In the genomic region with DNA sequence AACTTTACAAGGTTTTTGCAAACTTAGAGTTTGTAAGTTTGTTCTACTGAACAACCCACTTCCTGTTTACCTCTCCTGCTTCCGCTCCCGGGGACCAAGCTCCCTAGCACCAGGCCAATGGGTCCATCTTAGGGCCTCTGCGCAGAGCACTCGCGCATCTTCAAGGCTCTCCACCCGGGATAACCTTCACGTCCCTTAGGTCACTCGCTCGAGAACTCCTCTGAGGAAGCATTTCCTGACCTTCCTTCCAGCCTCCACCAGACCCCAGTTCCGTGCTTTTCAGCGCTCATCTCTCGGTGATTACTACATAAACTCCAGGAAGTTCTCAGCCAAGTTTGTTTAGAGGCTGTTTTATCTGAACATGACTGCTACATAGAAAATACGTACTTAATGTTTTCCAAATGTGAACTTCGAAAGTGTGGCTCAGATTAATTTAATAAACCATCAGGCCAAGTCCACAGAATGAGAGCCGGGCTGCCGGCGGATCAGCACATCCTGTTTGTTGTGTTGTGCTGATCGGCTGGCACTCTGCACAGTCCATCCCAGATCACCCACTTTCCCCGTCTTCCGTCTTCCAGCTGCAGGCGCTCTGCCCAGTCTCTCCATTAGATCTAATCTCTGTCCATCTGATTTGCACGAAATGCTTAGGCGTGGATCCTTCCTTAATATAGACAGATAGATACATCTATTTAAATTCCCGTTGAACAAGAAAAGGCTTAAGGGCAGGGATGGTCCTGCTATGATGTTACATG, we compare ENCODE assay signal across 14 mouse cellular contexts. TPM values are rescaled to one million over a fixed set of nuclear protein-coding genes. Genes with fewer than 3 reads are reported as not detected.
DNase-seq lines count a peak whose midpoint lies in the region; ATAC-seq and TF ChIP-seq lines count a peak whose summit lies in the region.
"Had no signal": no experiment of that assay in that cellular context is flagged by ENCODE, and none has a peak within 500 bp of the region (broad histone marks: within the 10 kb centered on the region; RNA-seq: fewer than 3 reads in every experiment).

No protein-coding gene starts in this region.

- ATAC-seq in megakaryocyte-erythroid progenitor cell, adult 5-6 weeks (replicated peaks; ENCODE audit: low FRiP score, low TSS enrichment, poor library complexity, severe bottlenecking) = no peak
- no peak for ATAC-seq in hindbrain, embryonic 14.5 days (ENCODE audit: low FRiP score)

- H3K4me1 ChIP-seq in thymus, adult 2 months (replicated peaks; ENCODE audit: control insufficient read depth, insufficient read depth, low read length) = peaks cover 9% of the 10 kb centered on the region
- no peaks in the 10 kb centered on the region for H3K4me1 ChIP-seq in hindbrain, embryonic 14.5 days (replicated peaks; ENCODE audit: control insufficient read depth, insufficient read depth, low read length)

- H3K4me3 ChIP-seq in thymus, adult 2 months (ENCODE audit: control insufficient read depth, insufficient read depth, low read length) = no peak overlapping the region
- no peak overlapping the region for H3K4me3 ChIP-seq in hindbrain, embryonic 14.5 days (replicated peaks; ENCODE audit: low read length)

- no peaks in the 10 kb centered on the region for H3K9me3 ChIP-seq in hindbrain, embryonic 14.5 days (ENCODE audit: control insufficient read depth, low read length)

- WGBS in thymus, adult 2 months = 89% methylated on average over 24 of the region's 24 CpGs
- WGBS in hindbrain, embryonic 14.5 days = 88% methylated on average over 24 of the region's 24 CpGs

- H3K27ac ChIP-seq in thymus, adult 2 months (ENCODE audit: control insufficient read depth, insufficient read depth, low read length) = peak overlapping the region; percentile 84; the same call in 1 of the 2 replicates
- H3K27ac ChIP-seq in hindbrain, embryonic 14.5 days = no peak overlapping the region

- no peak overlapping the region for H3K9ac ChIP-seq in hindbrain, embryonic 14.5 days

- no peaks in the 10 kb centered on the region for H3K36me3 ChIP-seq in thymus, adult 2 months (ENCODE audit: control insufficient read depth, insufficient read depth, low read length)
- H3K36me3 ChIP-seq in hindbrain, embryonic 14.5 days (replicated peaks; ENCODE audit: control insufficient read depth, insufficient read depth) = no peaks in the 10 kb centered on the region

- no peak for TF ChIP-seq POLR2A in thymus, adult 2 months (IDR thresholded peaks at IDR 0.05; ENCODE audit: control insufficient read depth, extremely low read depth, insufficient read depth, low read length, poor library complexity)

- H3K27me3 ChIP-seq in thymus, adult 2 months (ENCODE audit: control insufficient read depth, insufficient read depth, low read length) = no peaks in the 10 kb centered on the region
- H3K27me3 ChIP-seq in hindbrain, embryonic 14.5 days (ENCODE audit: control insufficient read depth, insufficient read depth, low read length) = no peaks in the 10 kb centered on the region

- no peak for TF ChIP-seq CTCF in thymus, adult 2 months (IDR thresholded peaks at IDR 0.05; ENCODE audit: borderline replicate concordance, control insufficient read depth, extremely low read depth, insufficient read depth, low read length, poor library complexity)

- no peak overlapping the region for H3K4me2 ChIP-seq in hindbrain, embryonic 14.5 days (replicated peaks)

- peak; percentile 36 for DNase-seq in adrenal gland, postnatal 14 days
- no peak for DNase-seq in adrenal gland, postnatal 25 days
- peak; percentile 31 for DNase-seq in thymus, adult 2 months
- DNase-seq in thymus, adult 18-20 months = no peak
- peak; percentile 42 for DNase-seq in lung, postnatal 25 days (ENCODE audit: low spot score)
- DNase-seq in hindbrain, embryonic 14.5 days (ENCODE audit: low spot score) = no peak
- no peak for DNase-seq in layer of hippocampus, adult 11-12 months (ENCODE audit: low spot score)
- DNase-seq: gastrocnemius, postnatal 10 days; heart, postnatal 14 days; layer of hippocampus, postnatal 36 days; right cerebral cortex, adult 18-20 months had no signal

RNA-seq across cellular contexts. Expression of a gene that starts 11.3 kb away (rescaled TPM):
- 68.7 and 70.0 TPM in 2 replicates for total RNA-seq in adrenal gland, postnatal 14 days (2021)
- 78.7 and 91.8 TPM in 2 replicates for total RNA-seq in adrenal gland, postnatal 25 days (2021)
- 29.3 and 30.6 TPM in 2 replicates for polyA plus RNA-seq in thymus, adult 2 months (2012; rRNA removed)
- 5.2 and 8.8 TPM in 2 replicates for total RNA-seq in megakaryocyte-erythroid progenitor cell, adult 5-6 weeks (2014; fragmentation: Nextera tagmentation)
- total RNA-seq in megakaryocyte-erythroid progenitor cell, adult 5-6 weeks (2017) = 6.0 and 7.8 TPM in 2 replicates
- polyA plus RNA-seq in hindbrain, embryonic 14.5 days (2014; fragmentation: Nextera tagmentation; extraction: Ambion mirVana) = 14.8 and 14.9 TPM in 2 replicates

RNA-seq across cellular contexts. Expression of a gene that starts 16.6 kb away (rescaled TPM):
- total RNA-seq in adrenal gland, postnatal 14 days (2021) = not detected in 2 replicates
- not detected in 2 replicates for total RNA-seq in adrenal gland, postnatal 25 days (2021)
- 0.15 and 0.84 TPM in 2 replicates for polyA plus RNA-seq in thymus, adult 2 months (2012; rRNA removed)
- total RNA-seq in megakaryocyte-erythroid progenitor cell, adult 5-6 weeks (2014; fragmentation: Nextera tagmentation) = not detected in 2 replicates
- not detected in 2 replicates for total RNA-seq in megakaryocyte-erythroid progenitor cell, adult 5-6 weeks (2017)
- not detected in 2 replicates for polyA plus RNA-seq in hindbrain, embryonic 14.5 days (2014; fragmentation: Nextera tagmentation; extraction: Ambion mirVana)
- total RNA-seq: adrenal gland, postnatal 36 days; gastrocnemius, postnatal 10 days; heart, postnatal 14 days; layer of hippocampus, postnatal 36 days; MEL had no signal

RNA-seq across cellular contexts. Expression of a gene that starts 18.1 kb away (rescaled TPM):
- 1.0 and 1.9 TPM in 2 replicates for total RNA-seq in adrenal gland, postnatal 14 days (2021)
- total RNA-seq in adrenal gland, postnatal 25 days (2021) = 1.6 and 1.9 TPM in 2 replicates
- 32.8 and 35.8 TPM in 2 replicates for polyA plus RNA-seq in thymus, adult 2 months (2012; rRNA removed)
- 1.4 TPM in 1 of 2 replicates, not detected in the other for total RNA-seq in megakaryocyte-erythroid progenitor cell, adult 5-6 weeks (2014; fragmentation: Nextera tagmentation)
- total RNA-seq in megakaryocyte-erythroid progenitor cell, adult 5-6 weeks (2017) = not detected in 2 replicates
- polyA plus RNA-seq in hindbrain, embryonic 14.5 days (2014; fragmentation: Nextera tagmentation; extraction: Ambion mirVana) = 0.50 and 0.53 TPM in 2 replicates
- total RNA-seq: MEL had no signal

RNA-seq across cellular contexts. Expression of a gene that starts 46.8 kb away (rescaled TPM):
- 210 and 220 TPM in 2 replicates for total RNA-seq in adrenal gland, postnatal 14 days (2021)
- total RNA-seq in adrenal gland, postnatal 25 days (2021) = 247 and 250 TPM in 2 replicates
- polyA plus RNA-seq in thymus, adult 2 months (2012; rRNA removed) = 140 and 149 TPM in 2 replicates
- total RNA-seq in megakaryocyte-erythroid progenitor cell, adult 5-6 weeks (2014; fragmentation: Nextera tagmentation) = 8.6 and 9.5 TPM in 2 replicates
- 4.7 and 6.3 TPM in 2 replicates for total RNA-seq in megakaryocyte-erythroid progenitor cell, adult 5-6 weeks (2017)
- 15.4 and 16.6 TPM in 2 replicates for polyA plus RNA-seq in hindbrain, embryonic 14.5 days (2014; fragmentation: Nextera tagmentation; extraction: Ambion mirVana)

Comparison
In these comparisons a context has a peak if more than half of its experiments do, and no peak if none do; other contexts are left out.
1. DNase-seq: peak in adrenal gland, postnatal 14 days (single experiment), thymus, adult 2 months (single experiment) and lung, postnatal 25 days (single experiment); none in adrenal gland, postnatal 25 days (single experiment), thymus, adult 18-20 months (0 of 2), hindbrain, embryonic 14.5 days (single experiment) and layer of hippocampus, adult 11-12 months (single experiment).